Mouse (Mus musculus) testis, adult 2 months (tissue): ENCODE results near the gene Gm21885. TPM values are rescaled to one million over a fixed set of nuclear protein-coding genes. Genes with fewer than 3 reads are reported as not detected.

ENCODE experiments used
- H3K27ac ChIP-seq: fragments of 200-500 bp; 2 replicates; pipeline ENCODE4 v1.5.1; 2012; ENCODE audit warnings: low read depth, low read length; ENCODE audit not compliant: control insufficient read depth, insufficient read depth
- H3K27me3 ChIP-seq: fragments of 200-500 bp; 2 replicates; pipeline ENCODE4 v1.6.1; 2012; ENCODE audit warnings: mild to moderate bottlenecking, low read length, moderate library complexity; ENCODE audit not compliant: control insufficient read depth, insufficient read depth
- H3K36me3 ChIP-seq: fragments of 200-500 bp; 2 replicates; pipeline ENCODE4 v1.6.1; 2012; ENCODE audit warnings: mild to moderate bottlenecking, low read length; ENCODE audit not compliant: control insufficient read depth, insufficient read depth
- H3K4me1 ChIP-seq: fragments of 200-500 bp; 2 replicates; pipeline ENCODE4 v1.6.1; 2012; ENCODE audit warnings: low read length; ENCODE audit not compliant: control insufficient read depth, insufficient read depth
- H3K4me3 ChIP-seq: fragments of 200-500 bp; 2 replicates; pipeline ENCODE4 v1.5.1; 2012; ENCODE audit warnings: low read depth, mild to moderate bottlenecking, low read length, moderate library complexity, mixed read lengths; ENCODE audit not compliant: control insufficient read depth
- CTCF ChIP-seq: fragments of 200-500 bp; IDR thresholded peaks from 2 replicates; pipeline ENCODE4 v1.5.1; 2012; ENCODE audit warnings: low read depth, mild to moderate bottlenecking, inconsistent platforms, low read length, moderate library complexity; ENCODE audit not compliant: control insufficient read depth, insufficient read depth, insufficient replicate concordance
- POLR2A ChIP-seq: fragments of 200-500 bp; IDR thresholded peaks from 2 replicates; pipeline ENCODE4 v1.6.1; 2012; ENCODE audit warnings: low read depth, mild to moderate bottlenecking, inconsistent platforms, low read length, moderate library complexity; ENCODE audit not compliant: control insufficient read depth
- polyA plus RNA-seq: library from polyadenylated mRNA; depleted of rRNA; stranded (reverse); fragments of >200 nt; gene quantifications from 2 replicates; pipeline ENCODE4 v1.2.3, GENCODE M21; 2012

Gene Gm21885
- polyA plus RNA-seq, 1 experiment, result not detected

- Histone ChIP-seq H3K4me3 (no peak overlapping the region), H3K27me3 (no peaks in the 10 kb centered on the region), H3K36me3 (no peaks in the 10 kb centered on the region), H3K4me1 (no peaks in the 10 kb centered on the region), H3K27ac (no peak overlapping the region)
- TF ChIP-seq POLR2A (no peak), CTCF (no peak)
Measured at GRCm38 (mm10) chr11:94271015-94271414, 10.7 kb upstream of the Gm21885 start.

- Histone ChIP-seq H3K4me3 (no peak overlapping the region), H3K27me3 (no peaks in the 10 kb centered on the region), H3K36me3 (no peaks in the 10 kb centered on the region), H3K4me1 (no peaks in the 10 kb centered on the region), H3K27ac (no peak overlapping the region)
- no peak for TF ChIP-seq CTCF
- TF ChIP-seq POLR2A, result no peak
Measured at GRCm38 (mm10) chr11:94272960-94273927, 8.4 kb upstream of the Gm21885 start.

- H3K4me3 ChIP-seq, result no peak overlapping the region
- H3K27me3 ChIP-seq, result no peaks in the 10 kb centered on the region
- H3K36me3 ChIP-seq, result no peaks in the 10 kb centered on the region
- no peaks in the 10 kb centered on the region for H3K4me1 ChIP-seq
- no peak for TF ChIP-seq POLR2A
- TF ChIP-seq CTCF, result no peak
- no peak overlapping the region for H3K27ac ChIP-seq
Measured at GRCm38 (mm10) chr11:94274206-94274867, 7.3 kb upstream of the Gm21885 start.

- H3K4me3 ChIP-seq, result no peak overlapping the region
- no peaks in the 10 kb centered on the region for H3K36me3 ChIP-seq
- no peaks in the 10 kb centered on the region for H3K4me1 ChIP-seq
- H3K27ac ChIP-seq, result no peak overlapping the region
- no peak for TF ChIP-seq POLR2A
- TF ChIP-seq CTCF, result no peak
- H3K27me3 ChIP-seq, result no peaks in the 10 kb centered on the region
Measured at GRCm38 (mm10) chr11:94275226-94275625, 6.4 kb upstream of the Gm21885 start.

GRCm38 (mm10) chr11:94275686-94276085, 6.0 kb upstream of the Gm21885 start:
- H3K4me3 ChIP-seq, result no peak overlapping the region
- H3K36me3 ChIP-seq, result no peaks in the 10 kb centered on the region
- no peaks in the 10 kb centered on the region for H3K4me1 ChIP-seq
- H3K27ac ChIP-seq, result no peak overlapping the region
- TF ChIP-seq POLR2A (no peak), CTCF (no peak)
- no peaks in the 10 kb centered on the region for H3K27me3 ChIP-seq

- H3K4me1 ChIP-seq, result no peaks in the 10 kb centered on the region
- H3K36me3 ChIP-seq, result no peaks in the 10 kb centered on the region
- H3K27ac ChIP-seq, result no peak overlapping the region
- peak; percentile 97 for TF ChIP-seq CTCF
- TF ChIP-seq POLR2A, result no peak
- no peaks in the 10 kb centered on the region for H3K27me3 ChIP-seq
- H3K4me3 ChIP-seq, result peak overlapping the region; percentile 0; the same call in 1 of the 2 replicates
Measured at GRCm38 (mm10) chr11:94276869-94277337, 4.8 kb upstream of the Gm21885 start.

GRCm38 (mm10) chr11:94282291-94282690, 618 bp downstream of the Gm21885 start:
- Histone ChIP-seq H3K27me3 (no peaks in the 10 kb centered on the region), H3K4me3 (no peak overlapping the region), H3K27ac (no peak overlapping the region), H3K36me3 (no peaks in the 10 kb centered on the region), H3K4me1 (no peaks in the 10 kb centered on the region)
- TF ChIP-seq POLR2A, result no peak
- TF ChIP-seq CTCF, result no peak

- H3K4me3 ChIP-seq, result no peak overlapping the region
- H3K27me3 ChIP-seq, result no peaks in the 10 kb centered on the region
- no peaks in the 10 kb centered on the region for H3K36me3 ChIP-seq
- no peaks in the 10 kb centered on the region for H3K4me1 ChIP-seq
- no peak for TF ChIP-seq POLR2A
- H3K27ac ChIP-seq, result no peak overlapping the region
Measured at GRCm38 (mm10) chr11:94283536-94284099, 1.9 kb downstream of the Gm21885 start.
